Mouse (Mus musculus) midbrain, embryonic 16.5 days (tissue): ENCODE data around the gene Dcun1d3. TPM values are rescaled to one million over a fixed set of nuclear protein-coding genes. Genes with fewer than 3 reads are reported as not detected.

Source experiments
- ATAC-seq: fragments of 200-750 bp; cut with Nextera tagmentation; 2 replicates; pipeline ENCODE4 v1.8.0; 2017; ENCODE audit warnings: moderate TSS enrichment
- H3K27ac ChIP-seq: fragments of 300-500 bp; sonication (generic); 2 replicates; pipeline ENCODE4 v1.5.1; 2014; ENCODE audit warnings: mild to moderate bottlenecking, low read length, mixed read lengths
- H3K27me3 ChIP-seq: fragments of 300-500 bp; sonication (generic); 2 replicates; pipeline ENCODE4 v1.6.1; 2014; ENCODE audit warnings: low read depth, low read length, mixed read lengths; ENCODE audit not compliant: control insufficient read depth, insufficient read depth
- H3K36me3 ChIP-seq: fragments of 300-500 bp; sonication (generic); 2 replicates; pipeline ENCODE4 v1.6.1; 2014; ENCODE audit warnings: mild to moderate bottlenecking, low read length, moderate library complexity, mixed read lengths; ENCODE audit not compliant: control insufficient read depth, insufficient read depth
- H3K4me1 ChIP-seq: fragments of 300-500 bp; sonication (generic); 2 replicates; pipeline ENCODE4 v1.6.1; 2014; ENCODE audit warnings: mild to moderate bottlenecking, low read length, mixed read lengths; ENCODE audit not compliant: control insufficient read depth, insufficient read depth
- H3K4me2 ChIP-seq: fragments of 300-500 bp; sonication (generic); 2 replicates; pipeline ENCODE4 v1.6.1; 2014; ENCODE audit warnings: mild to moderate bottlenecking, low read length, mixed read lengths
- H3K4me3 ChIP-seq: fragments of 300-500 bp; sonication (generic); 2 replicates; pipeline ENCODE4 v1.5.1; 2014; ENCODE audit warnings: low read depth, mild to moderate bottlenecking, low read length, moderate library complexity, mixed read lengths
- H3K9ac ChIP-seq: fragments of 300-500 bp; sonication (generic); 2 replicates; pipeline ENCODE4 v1.6.1; 2014; ENCODE audit warnings: low read depth, low read length, mixed read lengths
- H3K9me3 ChIP-seq: fragments of 300-500 bp; sonication (generic); replicated peaks from 2 replicates; pipeline ENCODE4 v1.6.1; 2014; ENCODE audit warnings: mild to moderate bottlenecking, low read length, mixed read lengths; ENCODE audit not compliant: control insufficient read depth, poor library complexity, severe bottlenecking
- WGBS: fragments of 180-500 bp; shearing (Covaris S2); extraction: QIAGEN DNeasy Blood & Tissue Kit; methylation state at CpG from one replicate; pipeline ENCODE4 v1.1.7; 2014; 5-methylcytosine and 5-hydroxymethylcytosine counted together
- polyA plus RNA-seq: library from polyadenylated mRNA; unstranded; fragments of >200 nt; fragmentation: Nextera tagmentation; extraction: Ambion mirVana; gene quantifications from 2 replicates; pipeline ENCODE4 v1.2.1, GENCODE M21; 2015

Dcun1d3 gene
- polyA plus RNA-seq, 1 experiment from 2014 or later: 19.1 TPM

DNA sequence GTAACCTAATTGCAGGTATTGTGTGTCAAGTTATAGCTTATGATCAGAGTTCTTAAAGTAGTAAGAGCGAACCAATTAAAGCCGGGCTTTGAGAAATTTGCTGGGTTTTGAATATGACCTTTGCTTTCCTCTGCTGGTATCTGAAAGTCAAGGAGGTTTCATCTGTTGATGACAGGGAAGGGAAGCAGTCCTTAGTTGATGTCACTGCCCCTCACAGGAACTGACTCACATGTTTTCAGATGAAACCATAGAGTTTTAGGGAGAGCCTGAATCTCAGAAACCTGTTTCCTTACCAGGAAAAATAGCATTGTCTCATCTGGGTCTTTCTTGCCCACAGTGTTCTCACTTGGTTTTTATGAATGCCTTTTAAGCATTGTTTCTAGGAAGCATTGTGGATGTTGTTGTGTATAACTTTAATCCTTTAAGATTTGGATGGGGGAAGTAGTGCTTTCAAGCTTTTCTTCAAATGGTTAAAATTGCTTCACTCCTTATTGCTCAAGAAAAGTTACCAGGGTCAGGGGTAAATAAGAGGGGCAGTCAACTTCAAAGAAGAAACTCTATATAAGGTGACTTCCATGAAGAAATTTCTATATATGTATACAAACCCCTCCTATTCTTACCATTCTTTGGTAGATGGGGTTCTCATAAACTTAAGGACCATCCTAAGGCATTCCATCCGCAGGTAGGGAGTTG, 10.6 kb upstream of the Dcun1d3 start:
- Histone ChIP-seq H3K27ac (no peak overlapping the region), H3K4me3 (no peak overlapping the region), H3K4me1 (no peaks in the 10 kb centered on the region), H3K36me3 (no peaks in the 10 kb centered on the region), H3K9ac (no peak overlapping the region), H3K4me2 (no peak overlapping the region), H3K27me3 (no peaks in the 10 kb centered on the region), H3K9me3 (no peaks in the 10 kb centered on the region)
- 97% methylated on average over 3 of the region's 3 CpGs for WGBS
- ATAC-seq: no peak

- no peaks in the 10 kb centered on the region for H3K36me3 ChIP-seq
- no peak overlapping the region for H3K9ac ChIP-seq
- H3K4me3 ChIP-seq: no peak overlapping the region
- H3K9me3 ChIP-seq: no peaks in the 10 kb centered on the region
- no peaks in the 10 kb centered on the region for H3K27me3 ChIP-seq
- no peak for ATAC-seq
- no peak overlapping the region for H3K4me2 ChIP-seq
- no peak overlapping the region for H3K27ac ChIP-seq
- H3K4me1 ChIP-seq: peaks cover 13% of the 10 kb centered on the region
- WGBS: 69% methylated on average over 3 of the region's 3 CpGs
Measured at GRCm38 (mm10) chr7:119899386-119900057, 3.4 kb upstream of the Dcun1d3 start.

DNA sequence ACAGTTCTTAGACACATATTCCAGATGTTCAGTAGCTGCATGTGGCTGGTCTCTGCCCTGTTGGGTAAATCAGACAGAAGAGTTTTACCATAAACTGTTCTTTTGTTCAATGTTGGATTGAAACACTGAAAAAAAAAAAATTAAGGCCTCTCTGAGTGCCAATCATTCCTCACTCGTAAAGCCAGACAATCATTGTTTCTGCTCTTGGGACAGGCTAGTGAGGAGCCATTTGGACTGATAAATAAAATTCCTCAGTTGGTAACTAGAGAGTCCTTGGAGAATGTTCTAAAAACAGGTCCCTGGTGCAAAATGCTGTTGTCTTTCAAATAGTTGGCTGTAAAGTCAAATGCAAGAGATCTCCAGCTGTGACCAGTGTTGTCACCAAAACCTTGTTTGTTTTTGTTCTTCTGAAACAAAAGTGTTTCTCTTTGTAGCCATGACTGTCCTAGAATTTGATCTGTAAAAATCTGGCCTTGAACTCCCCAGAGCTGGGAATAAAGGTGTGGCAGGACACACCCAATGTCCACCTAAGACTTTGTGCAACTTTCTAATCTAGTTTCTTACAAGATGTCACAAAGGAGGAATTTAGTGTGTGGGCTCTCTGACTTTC, 2.3 kb upstream of the Dcun1d3 start:
- Histone ChIP-seq H3K27me3 (no peaks in the 10 kb centered on the region), H3K4me2 (no peak overlapping the region), H3K9me3 (no peaks in the 10 kb centered on the region), H3K9ac (no peak overlapping the region), H3K4me3 (no peak overlapping the region), H3K36me3 (no peaks in the 10 kb centered on the region), H3K27ac (no peak overlapping the region), H3K4me1 (peaks cover 25% of the 10 kb centered on the region)
- no peak for ATAC-seq
- WGBS: 68% methylated on average over 1 of the region's 1 CpGs

DNA sequence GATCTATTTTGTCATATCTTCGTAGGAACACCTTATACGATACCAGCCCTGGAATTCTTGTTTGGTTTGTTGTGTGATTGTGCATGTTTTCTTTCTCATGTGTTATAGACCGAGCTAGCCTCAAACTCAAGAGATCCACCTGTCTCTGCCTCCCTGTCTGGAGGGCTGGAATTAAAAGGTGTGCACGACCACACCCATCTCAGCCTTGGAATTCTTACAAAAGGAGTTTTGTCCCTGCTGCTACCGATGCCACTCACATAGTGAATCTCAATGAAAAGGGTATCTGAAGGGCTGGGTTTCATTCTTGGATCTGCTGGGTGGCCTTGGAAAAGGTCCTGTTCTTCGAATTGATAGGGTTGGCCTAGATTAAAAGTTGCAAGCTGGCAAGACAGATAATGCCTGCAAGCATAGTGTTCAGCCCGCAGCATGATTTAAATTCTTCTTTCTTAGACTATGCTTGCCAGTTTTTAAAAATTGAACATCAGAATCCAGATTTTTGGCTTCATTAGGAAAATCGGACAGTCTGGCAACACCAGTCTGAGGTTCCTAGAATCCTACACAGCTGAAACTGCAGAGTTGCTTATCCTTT, 1.5 kb upstream of the Dcun1d3 start:
- Histone ChIP-seq H3K27me3 (no peaks in the 10 kb centered on the region), H3K4me1 (peaks cover 31% of the 10 kb centered on the region), H3K4me2 (no peak overlapping the region), H3K4me3 (no peak overlapping the region), H3K9me3 (no peaks in the 10 kb centered on the region), H3K9ac (no peak overlapping the region), H3K36me3 (no peaks in the 10 kb centered on the region), H3K27ac (no peak overlapping the region)
- WGBS: 95% methylated on average over 8 of the region's 8 CpGs
- no peak for ATAC-seq

GRCm38 (mm10) chr7:119894818-119895544, 1.1 kb downstream of the Dcun1d3 start:
- no peaks in the 10 kb centered on the region for H3K9me3 ChIP-seq
- peaks cover 37% of the 10 kb centered on the region for H3K4me1 ChIP-seq
- peak; percentile 75 for ATAC-seq

GRCm38 (mm10) chr7:119892742-119893141, 3.4 kb downstream of the Dcun1d3 start:
- no peak overlapping the region for H3K9ac ChIP-seq
- no peaks in the 10 kb centered on the region for H3K36me3 ChIP-seq
- peaks cover 35% of the 10 kb centered on the region for H3K4me1 ChIP-seq
- no peak overlapping the region for H3K4me3 ChIP-seq
- no peaks in the 10 kb centered on the region for H3K9me3 ChIP-seq
- H3K4me2 ChIP-seq: no peak overlapping the region
- H3K27me3 ChIP-seq: no peaks in the 10 kb centered on the region
- no peak overlapping the region for H3K27ac ChIP-seq
- 93% methylated on average over 4 of the region's 4 CpGs for WGBS
- no peak for ATAC-seq

More at GRCm38 (mm10) chr7:119894818-119895544, 1.1 kb downstream of the Dcun1d3 start:
- no peaks in the 10 kb centered on the region for H3K36me3 ChIP-seq
- H3K4me2 ChIP-seq: peak overlapping the region; percentile 85
- peak overlapping the region; percentile 72 for H3K4me3 ChIP-seq
- H3K27ac ChIP-seq: peak overlapping the region; percentile 96
- H3K27me3 ChIP-seq: no peaks in the 10 kb centered on the region
- WGBS: 2% methylated on average over 15 of the region's 15 CpGs
- peak overlapping the region; percentile 86 for H3K9ac ChIP-seq

DNA sequence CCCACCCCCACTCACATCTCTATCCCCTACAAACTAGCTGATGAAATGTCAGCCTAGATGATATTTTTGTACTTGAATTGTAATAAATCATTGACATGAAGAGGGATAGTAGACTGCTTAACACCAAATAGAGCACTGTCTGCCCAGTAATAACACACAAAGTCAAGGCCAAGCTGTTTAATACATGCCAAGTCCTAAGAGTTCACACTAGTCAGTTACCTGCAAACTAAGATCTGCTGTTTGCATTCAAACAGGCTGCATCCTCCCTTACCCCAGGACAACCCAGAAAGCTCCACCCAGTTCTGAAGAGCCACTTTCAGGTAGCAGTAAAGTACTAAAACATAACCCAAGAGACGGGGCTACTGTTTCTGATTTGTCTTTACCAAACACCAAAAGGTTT, 3.9 kb downstream of the Dcun1d3 start:
- Histone ChIP-seq H3K4me2 (no peak overlapping the region), H3K36me3 (no peaks in the 10 kb centered on the region), H3K9ac (no peak overlapping the region), H3K4me1 (peaks cover 35% of the 10 kb centered on the region), H3K4me3 (no peak overlapping the region), H3K27ac (no peak overlapping the region), H3K27me3 (no peaks in the 10 kb centered on the region), H3K9me3 (no peaks in the 10 kb centered on the region)
- 97% methylated on average over 1 of the region's 1 CpGs for WGBS
- ATAC-seq: no peak

GRCm38 (mm10) chr7:119887887-119888286, 8.2 kb downstream of the Dcun1d3 start:
- no peak overlapping the region for H3K4me2 ChIP-seq
- peaks cover 8% of the 10 kb centered on the region; the same call in 1 of the 2 replicates for H3K4me1 ChIP-seq
- no peak overlapping the region for H3K4me3 ChIP-seq
- H3K27ac ChIP-seq: no peak overlapping the region
- H3K36me3 ChIP-seq: no peaks in the 10 kb centered on the region
- H3K9ac ChIP-seq: no peak overlapping the region
- no peak for ATAC-seq
- no peaks in the 10 kb centered on the region for H3K9me3 ChIP-seq
- H3K27me3 ChIP-seq: no peaks in the 10 kb centered on the region
- 93% methylated on average over 4 of the region's 4 CpGs for WGBS
